Mouse (Mus musculus) ES-CJ7 (cell line): ENCODE measurements around the gene Rabgap1l.
A peak's percentile ranks its signal among the peaks of the same experiment; 100 is the strongest.

Source experiments
- DNase-seq: peaks from one replicate; pipeline ENCODE4 v3.0.0; 2011; ENCODE audit warnings: low read depth, low spot score

The Rabgap1l gene

GRCm38 (mm10) chr1:160594576-160594975 lies 198.4 kb downstream of the Rabgap1l start:
- no peak for DNase-seq

GRCm38 (mm10) chr1:160594066-160594465 lies 198.9 kb downstream of the Rabgap1l start:
- DNase-seq: no peak

DNA sequence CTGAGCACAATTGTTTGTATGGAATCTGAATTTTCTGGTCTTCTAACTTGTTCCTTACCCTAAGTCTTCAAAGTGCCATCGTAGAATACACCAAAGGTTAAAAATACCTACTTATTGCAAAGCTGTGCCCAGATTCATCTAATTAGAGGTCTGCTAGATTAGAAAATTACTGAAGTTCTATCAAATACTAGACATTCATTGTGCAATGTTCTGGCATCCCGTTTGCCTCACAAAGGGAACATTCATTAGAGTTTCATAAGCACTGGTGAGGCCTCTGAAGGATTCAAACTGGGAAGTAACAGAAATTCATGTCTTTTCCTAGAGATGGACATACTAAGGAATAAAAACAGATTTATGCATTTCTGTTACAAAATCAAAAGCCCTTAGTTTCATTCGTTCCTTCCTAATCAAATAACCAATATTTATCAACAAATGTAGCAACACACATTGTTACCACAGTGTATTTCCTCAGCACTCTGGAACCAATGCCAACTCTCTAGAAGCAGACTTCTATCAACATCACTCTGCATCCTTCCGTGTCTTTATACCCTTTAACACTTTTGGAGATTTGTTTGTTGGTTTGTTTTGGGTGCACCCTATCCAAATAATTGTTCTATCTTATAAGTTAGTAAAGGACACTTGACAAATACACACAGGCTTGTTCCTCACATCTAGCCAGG lies 204.0 kb downstream of the Rabgap1l start:
- no peak for DNase-seq

DNA sequence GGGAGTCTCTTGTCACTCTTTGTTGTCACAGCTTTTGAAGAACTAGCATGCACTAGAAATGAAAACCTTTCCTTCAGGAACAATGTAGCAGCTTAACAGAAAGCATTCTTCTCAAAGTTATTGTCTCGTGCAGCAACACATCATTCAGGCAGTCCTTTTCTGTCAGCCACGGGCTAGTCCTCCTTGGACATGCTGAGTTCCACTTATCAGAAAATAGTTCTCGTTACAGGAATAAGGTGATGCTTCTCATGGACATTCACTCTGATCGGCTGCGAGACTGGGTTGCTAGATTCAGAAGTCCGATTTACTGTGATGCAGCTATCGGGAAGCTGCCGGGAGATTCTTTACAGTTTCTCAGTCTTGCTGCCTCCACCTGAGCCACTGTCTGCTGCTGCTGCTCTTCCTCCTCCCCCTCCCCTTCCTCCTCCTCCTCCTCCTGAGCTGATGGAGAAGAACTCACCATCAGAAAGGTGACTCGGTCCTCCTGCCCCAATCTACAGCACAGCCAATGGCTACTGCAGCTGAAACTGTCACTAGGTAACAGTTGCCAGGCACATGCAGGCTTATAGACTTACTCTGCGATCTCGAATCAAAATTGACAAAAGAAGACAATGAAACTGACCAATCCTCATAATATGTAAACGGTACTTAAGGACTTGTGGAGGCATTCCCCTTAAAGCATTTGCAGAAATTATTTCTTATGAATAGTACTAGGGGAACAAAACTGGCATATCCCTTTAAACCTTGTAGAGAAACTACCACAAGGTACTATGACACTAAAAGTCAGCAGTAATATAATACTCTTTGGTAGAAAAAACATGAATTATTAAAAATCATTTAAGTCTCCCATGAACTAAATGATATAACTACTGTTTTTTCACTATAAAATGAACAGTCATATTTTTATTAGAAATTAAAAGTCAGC lies 213.4 kb downstream of the Rabgap1l start:
- no peak for DNase-seq

GRCm38 (mm10) chr1:160576124-160576523 lies 216.9 kb downstream of the Rabgap1l start:
- DNase-seq: no peak

DNA sequence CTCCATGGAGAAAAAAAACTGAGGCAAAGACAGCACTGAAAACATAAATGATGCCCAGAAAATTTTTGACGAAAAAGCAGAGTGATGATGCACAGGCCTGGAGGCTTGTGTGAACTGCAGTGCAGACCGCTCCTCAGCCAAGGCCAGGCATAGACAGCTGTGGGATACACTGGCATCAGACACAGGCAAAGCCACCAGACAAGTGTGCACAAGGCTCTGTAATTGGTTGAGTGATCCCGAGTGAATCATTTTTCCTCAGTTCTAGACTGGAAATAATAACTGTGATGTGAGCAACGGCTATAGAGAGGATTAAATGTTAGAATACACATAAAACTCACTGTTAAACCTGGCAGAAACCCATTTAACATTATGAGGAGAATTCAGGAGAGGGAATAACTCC lies 219.0 kb downstream of the Rabgap1l start:
- DNase-seq: no peak

DNA sequence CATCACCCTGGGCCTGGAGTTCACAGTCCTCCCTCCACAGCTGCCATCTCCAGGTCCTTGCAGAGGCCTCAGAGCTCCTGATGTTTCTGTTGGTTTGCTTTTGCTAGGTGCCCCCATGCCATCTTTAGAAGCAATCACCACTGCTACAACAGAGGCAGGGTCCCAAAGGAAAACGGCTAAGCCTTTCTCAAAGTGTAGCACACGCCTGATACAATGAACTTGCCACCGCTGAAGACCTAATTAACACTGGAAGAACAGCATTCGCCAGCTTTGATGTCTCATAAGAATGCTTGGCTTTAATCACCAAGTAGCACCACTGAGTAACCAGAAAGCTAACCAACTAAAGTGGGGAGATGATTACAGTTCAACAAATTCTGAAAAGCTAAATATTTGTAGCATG lies 226.6 kb downstream of the Rabgap1l start:
- DNase-seq: no peak

GRCm38 (mm10) chr1:160561381-160561780 lies 231.6 kb downstream of the Rabgap1l start:
- peak; percentile 79 for DNase-seq

DNA sequence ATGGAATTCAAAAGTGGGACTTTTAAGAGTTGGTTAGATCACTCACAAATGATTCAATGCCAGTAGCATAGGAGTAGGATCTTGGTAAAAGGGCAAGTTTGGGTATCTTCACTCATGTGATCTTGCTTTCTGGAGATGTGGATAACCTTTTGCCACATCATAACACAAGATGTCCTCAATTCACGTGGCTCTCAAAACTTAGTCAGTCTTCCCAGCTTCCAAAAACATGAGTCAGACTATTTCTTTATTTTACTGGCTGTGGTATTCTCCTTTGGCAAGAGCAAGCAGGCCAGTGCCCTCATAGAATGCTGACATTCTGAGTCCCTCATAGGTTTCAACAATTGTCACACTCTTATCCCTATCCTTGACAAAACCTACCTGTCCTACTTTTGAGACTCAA lies 242.4 kb downstream of the Rabgap1l start:
- no peak for DNase-seq

GRCm38 (mm10) chr1:160547934-160548876 lies 244.8 kb downstream of the Rabgap1l start:
- DNase-seq: peak; percentile 41

- no peak for DNase-seq
Measured at GRCm38 (mm10) chr1:160535649-160536048, 257.4 kb downstream of the Rabgap1l start.

GRCm38 (mm10) chr1:160534571-160535335 lies 258.3 kb downstream of the Rabgap1l start:
- no peak for DNase-seq

- no peak for DNase-seq
Measured at GRCm38 (mm10) chr1:160533209-160533820, 259.7 kb downstream of the Rabgap1l start.

DNA sequence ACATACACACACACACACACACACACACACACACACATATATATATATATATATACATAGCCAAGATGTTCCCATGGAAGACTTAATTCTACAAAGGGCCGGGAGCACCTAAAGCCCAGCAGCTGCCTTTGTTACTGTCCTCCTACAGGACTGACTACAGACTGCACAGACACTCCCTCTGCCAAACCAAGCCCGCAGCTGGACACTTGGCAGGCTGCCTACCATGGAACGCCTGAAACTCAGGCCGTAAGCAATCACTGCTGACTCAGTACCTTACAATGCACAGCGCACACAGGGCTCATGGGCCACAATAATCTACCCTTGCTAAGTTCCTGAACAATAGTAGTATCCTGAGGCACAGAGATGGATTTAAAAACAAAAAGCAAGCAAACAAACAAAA lies 261.6 kb downstream of the Rabgap1l start:
- no peak for DNase-seq

GRCm38 (mm10) chr1:160521918-160522317 lies 271.1 kb downstream of the Rabgap1l start:
- DNase-seq: no peak

GRCm38 (mm10) chr1:160520665-160521064 lies 272.3 kb downstream of the Rabgap1l start:
- DNase-seq: no peak

DNA sequence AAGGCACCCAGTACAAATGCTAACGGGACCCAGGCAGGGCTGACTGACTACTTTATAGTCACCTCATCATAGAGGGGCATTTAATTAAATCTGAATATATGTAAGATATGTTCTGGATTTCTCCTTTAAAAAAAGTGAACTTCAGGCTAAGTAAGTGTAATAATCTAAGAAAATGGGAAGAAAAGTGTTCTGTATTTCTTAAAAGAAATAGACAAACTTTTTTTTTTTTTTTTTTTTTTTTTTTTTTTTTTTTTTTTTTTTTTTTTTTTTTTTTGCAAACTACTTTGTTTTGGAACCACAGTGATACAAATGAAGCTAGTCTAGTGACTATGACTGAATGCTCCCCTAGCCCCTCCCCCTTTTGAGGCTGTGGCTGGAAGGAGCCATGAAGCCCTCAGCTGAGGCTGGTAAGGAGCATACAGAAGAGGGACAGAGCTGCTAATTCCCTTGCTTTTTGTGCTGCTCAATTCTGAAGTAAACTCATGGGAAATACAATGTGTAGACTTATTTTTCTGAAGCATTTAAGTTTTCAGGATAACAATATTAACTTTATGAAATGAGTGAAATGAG lies 273.0 kb downstream of the Rabgap1l start:
- DNase-seq: no peak

- no peak for DNase-seq
Measured at GRCm38 (mm10) chr1:160518552-160518951, 274.5 kb downstream of the Rabgap1l start.

DNA sequence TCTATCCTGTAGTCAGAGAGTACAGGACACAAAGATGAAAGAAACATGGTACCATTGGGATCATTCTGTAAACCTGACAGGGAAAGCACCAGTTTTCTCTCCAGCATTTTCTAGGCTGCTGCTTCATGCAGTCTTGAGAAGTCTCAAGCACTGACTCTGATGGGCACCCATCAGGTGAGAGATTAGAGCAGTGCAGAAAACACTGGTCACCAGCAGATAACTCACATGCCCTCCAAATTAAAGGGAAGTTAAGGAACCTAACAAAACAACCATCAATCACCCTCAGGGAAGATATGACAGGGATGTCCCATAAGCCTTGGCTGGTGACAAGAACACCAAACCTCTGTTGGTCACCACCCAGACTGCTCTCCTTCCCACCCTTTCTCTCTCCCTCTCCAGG lies 285.2 kb downstream of the Rabgap1l start:
- no peak for DNase-seq

DNA sequence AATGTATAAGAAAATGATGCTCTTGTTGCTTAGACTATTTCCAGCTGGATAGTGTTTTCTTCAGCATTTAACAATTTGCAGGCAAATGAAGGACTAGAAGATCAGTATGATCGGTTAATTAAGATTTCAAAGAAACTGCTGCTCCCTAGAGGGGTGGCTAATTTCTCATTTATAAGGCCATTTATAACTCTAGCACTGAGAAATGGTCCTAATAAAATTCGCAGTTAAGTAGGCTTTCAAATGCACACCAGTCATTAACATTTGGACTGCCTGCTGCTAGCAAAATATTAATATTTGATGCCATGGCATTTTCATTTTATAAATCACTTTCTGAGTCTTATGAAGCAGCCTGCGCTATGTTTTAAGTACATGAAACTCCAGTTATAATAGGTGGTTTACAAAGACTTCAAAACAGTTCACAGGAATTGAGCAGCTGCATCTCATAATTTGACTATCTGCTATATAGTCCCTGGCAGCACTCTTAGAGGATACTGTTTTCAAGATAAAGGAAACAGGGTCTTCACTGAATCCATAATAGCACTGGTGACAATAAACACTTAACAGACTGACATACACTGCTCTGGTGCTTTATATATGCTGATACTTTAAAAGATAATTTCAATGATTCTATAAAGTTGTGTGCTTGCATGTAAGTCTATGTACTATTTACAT lies 296.0 kb downstream of the Rabgap1l start:
- DNase-seq: no peak
